Mouse (Mus musculus) forebrain, embryonic 13.5 days (tissue): ENCODE measurements around the gene Kit. TPM values are rescaled to one million over a fixed set of nuclear protein-coding genes. Genes with fewer than 3 reads are reported as not detected.

Source experiments
- ATAC-seq: fragments of 200-750 bp; cut with Nextera tagmentation; 2 replicates; pipeline ENCODE4 v1.8.0; 2017
- H3K27ac ChIP-seq: fragments of 300-500 bp; sonication (generic); 2 replicates; pipeline ENCODE4 v1.5.1; 2015; ENCODE audit warnings: inconsistent platforms, mild to moderate bottlenecking, moderate library complexity
- H3K27me3 ChIP-seq: fragments of 300-500 bp; sonication (generic); 2 replicates; pipeline ENCODE4 v1.6.1; 2015; ENCODE audit warnings: mild to moderate bottlenecking, inconsistent platforms
- H3K36me3 ChIP-seq: fragments of 300-500 bp; sonication (generic); 2 replicates; pipeline ENCODE4 v1.6.1; 2015; ENCODE audit warnings: mild to moderate bottlenecking, inconsistent platforms; ENCODE audit not compliant: poor library complexity, severe bottlenecking
- H3K4me1 ChIP-seq: fragments of 300-500 bp; sonication (generic); 2 replicates; pipeline ENCODE4 v1.6.1; 2015; ENCODE audit warnings: inconsistent platforms
- H3K4me2 ChIP-seq: fragments of 300-500 bp; sonication (generic); 2 replicates; pipeline ENCODE4 v1.6.1; 2015; ENCODE audit warnings: inconsistent platforms, mild to moderate bottlenecking, moderate library complexity
- H3K4me3 ChIP-seq: fragments of 300-500 bp; sonication (generic); 2 replicates; pipeline ENCODE4 v1.5.1; 2015; ENCODE audit warnings: mild to moderate bottlenecking, inconsistent platforms
- H3K9ac ChIP-seq: fragments of 300-500 bp; sonication (generic); 2 replicates; pipeline ENCODE4 v1.6.1; 2015; ENCODE audit warnings: mild to moderate bottlenecking, inconsistent platforms
- H3K9me3 ChIP-seq: fragments of 300-500 bp; sonication (generic); replicated peaks from 2 replicates; pipeline ENCODE4 v1.6.1; 2016; ENCODE audit warnings: inconsistent platforms
- WGBS: fragments of 180-500 bp; shearing (Covaris S2); methylation state at CpG from one replicate; pipeline ENCODE4 v1.1.7; 2015; 5-methylcytosine and 5-hydroxymethylcytosine counted together
- polyA plus RNA-seq: library from polyadenylated mRNA; unstranded; fragments of >200 nt; fragmentation: Nextera tagmentation; extraction: Ambion mirVana; gene quantifications from 2 replicates; pipeline ENCODE4 v1.2.1, GENCODE M21; 2015

Gene Kit
- polyA plus RNA-seq, 1 experiment from 2014 or later: 28.2 TPM

- ATAC-seq: no peak
Measured at GRCm38 (mm10) chr5:75574151-75574851, 415 bp upstream of the Kit start.

GRCm38 (mm10) chr5:75575567-75576515 lies 1.1 kb downstream of the Kit start:
- H3K4me2 ChIP-seq: peak overlapping the region; percentile 97
- H3K27me3 ChIP-seq: peaks cover 42% of the 10 kb centered on the region
- H3K4me1 ChIP-seq: peaks cover 12% of the 10 kb centered on the region
- 1% methylated on average over 50 of the region's 53 CpGs for WGBS
- H3K4me3 ChIP-seq: peak overlapping the region; percentile 67
- H3K9ac ChIP-seq: peak overlapping the region; percentile 78
- peak; percentile 73 for ATAC-seq
- no peaks in the 10 kb centered on the region for H3K36me3 ChIP-seq
- peak overlapping the region; percentile 57; the same call in 1 of the 2 replicates for H3K27ac ChIP-seq
- no peaks in the 10 kb centered on the region for H3K9me3 ChIP-seq

More at GRCm38 (mm10) chr5:75574151-75574851, 415 bp upstream of the Kit start:
- Histone ChIP-seq H3K27ac (no peak overlapping the region), H3K36me3 (no peaks in the 10 kb centered on the region), H3K9ac (peak overlapping the region; percentile 78), H3K4me3 (peak overlapping the region; percentile 67), H3K4me1 (peaks cover 12% of the 10 kb centered on the region), H3K27me3 (peaks cover 35% of the 10 kb centered on the region), H3K9me3 (no peaks in the 10 kb centered on the region), H3K4me2 (peak overlapping the region; percentile 97)
- 3% methylated on average over 27 of the region's 27 CpGs for WGBS

- peak overlapping the region; percentile 67 for H3K4me3 ChIP-seq
- H3K9me3 ChIP-seq: no peaks in the 10 kb centered on the region
- no peak for ATAC-seq
- H3K27ac ChIP-seq: no peak overlapping the region
- H3K9ac ChIP-seq: peak overlapping the region; percentile 78; the same call in 1 of the 2 replicates
- H3K4me1 ChIP-seq: peaks cover 12% of the 10 kb centered on the region
- no peaks in the 10 kb centered on the region for H3K36me3 ChIP-seq
- 15% methylated on average over 6 of the region's 6 CpGs for WGBS
- peak overlapping the region; percentile 97 for H3K4me2 ChIP-seq
- peaks cover 42% of the 10 kb centered on the region for H3K27me3 ChIP-seq
Measured at GRCm38 (mm10) chr5:75576741-75577140, 2.0 kb downstream of the Kit start.

- H3K27me3 ChIP-seq: peaks cover 45% of the 10 kb centered on the region
- no peak overlapping the region for H3K4me2 ChIP-seq
- H3K9me3 ChIP-seq: no peaks in the 10 kb centered on the region
- no peak overlapping the region for H3K9ac ChIP-seq
- H3K27ac ChIP-seq: no peak overlapping the region
- H3K36me3 ChIP-seq: no peaks in the 10 kb centered on the region
- peaks cover 12% of the 10 kb centered on the region for H3K4me1 ChIP-seq
- WGBS: 83% methylated on average over 7 of the region's 7 CpGs
- no peak for ATAC-seq
- H3K4me3 ChIP-seq: no peak overlapping the region
Measured at GRCm38 (mm10) chr5:75578141-75578540, 3.4 kb downstream of the Kit start.

GRCm38 (mm10) chr5:75579244-75579643 lies 4.5 kb downstream of the Kit start:
- H3K9me3 ChIP-seq: no peaks in the 10 kb centered on the region
- WGBS: 86% methylated on average over 5 of the region's 5 CpGs
- H3K27ac ChIP-seq: no peak overlapping the region
- peaks cover 38% of the 10 kb centered on the region for H3K27me3 ChIP-seq
- no peak for ATAC-seq
- H3K4me1 ChIP-seq: peaks cover 12% of the 10 kb centered on the region
- H3K9ac ChIP-seq: no peak overlapping the region
- H3K36me3 ChIP-seq: no peaks in the 10 kb centered on the region
- no peak overlapping the region for H3K4me2 ChIP-seq
- no peak overlapping the region for H3K4me3 ChIP-seq

- Histone ChIP-seq H3K27me3 (peaks cover 39% of the 10 kb centered on the region), H3K4me3 (no peak overlapping the region)
- ATAC-seq: no peak
Measured at GRCm38 (mm10) chr5:75579646-75580268, 5.0 kb downstream of the Kit start.

GRCm38 (mm10) chr5:75581926-75582325 lies 7.2 kb downstream of the Kit start:
- no peaks in the 10 kb centered on the region for H3K9me3 ChIP-seq
- H3K27ac ChIP-seq: no peak overlapping the region
- H3K4me2 ChIP-seq: no peak overlapping the region
- peaks cover 31% of the 10 kb centered on the region for H3K27me3 ChIP-seq
- 95% methylated on average over 7 of the region's 7 CpGs for WGBS
- H3K4me1 ChIP-seq: peaks cover 3% of the 10 kb centered on the region
- H3K4me3 ChIP-seq: no peak overlapping the region
- ATAC-seq: no peak
- H3K36me3 ChIP-seq: no peaks in the 10 kb centered on the region
- no peak overlapping the region for H3K9ac ChIP-seq

More at GRCm38 (mm10) chr5:75579646-75580268, 5.0 kb downstream of the Kit start:
- H3K4me1 ChIP-seq: peaks cover 12% of the 10 kb centered on the region
- WGBS: 83% methylated on average over 11 of the region's 11 CpGs
- no peak overlapping the region for H3K9ac ChIP-seq
- no peak overlapping the region for H3K4me2 ChIP-seq
- no peaks in the 10 kb centered on the region for H3K9me3 ChIP-seq
- H3K36me3 ChIP-seq: no peaks in the 10 kb centered on the region
- H3K27ac ChIP-seq: no peak overlapping the region

GRCm38 (mm10) chr5:75587781-75588180 lies 13.1 kb downstream of the Kit start:
- Histone ChIP-seq H3K4me2 (no peak overlapping the region), H3K9me3 (no peaks in the 10 kb centered on the region), H3K9ac (no peak overlapping the region), H3K4me1 (peaks cover 21% of the 10 kb centered on the region), H3K36me3 (no peaks in the 10 kb centered on the region), H3K4me3 (no peak overlapping the region), H3K27me3 (peaks cover 44% of the 10 kb centered on the region), H3K27ac (no peak overlapping the region)
- ATAC-seq: no peak
- WGBS: 95% methylated on average over 4 of the region's 4 CpGs

- peaks cover 60% of the 10 kb centered on the region for H3K27me3 ChIP-seq
- peaks cover 25% of the 10 kb centered on the region for H3K4me1 ChIP-seq
- no peaks in the 10 kb centered on the region for H3K36me3 ChIP-seq
- H3K4me2 ChIP-seq: no peak overlapping the region
- ATAC-seq: no peak
- WGBS: 84% methylated on average over 15 of the region's 15 CpGs
- H3K4me3 ChIP-seq: no peak overlapping the region
- no peak overlapping the region for H3K27ac ChIP-seq
- no peak overlapping the region for H3K9ac ChIP-seq
- H3K9me3 ChIP-seq: no peaks in the 10 kb centered on the region
Measured at GRCm38 (mm10) chr5:75589552-75590346, 15.0 kb downstream of the Kit start.

GRCm38 (mm10) chr5:75590961-75591360 lies 16.2 kb downstream of the Kit start:
- Histone ChIP-seq H3K27ac (0 out of 2 replicates have a peak overlapping the region, but pooled peaks have one; percentile 48), H3K4me1 (peaks cover 29% of the 10 kb centered on the region)

GRCm38 (mm10) chr5:75591567-75591966 lies 16.9 kb downstream of the Kit start:
- ATAC-seq: peak; percentile 36; the same call in 1 of the 2 replicates
- H3K4me3 ChIP-seq: no peak overlapping the region
- H3K9me3 ChIP-seq: no peaks in the 10 kb centered on the region
- H3K9ac ChIP-seq: no peak overlapping the region
- no peaks in the 10 kb centered on the region for H3K36me3 ChIP-seq
- H3K27ac ChIP-seq: peak overlapping the region; percentile 48; the same call in 1 of the 2 replicates
- H3K4me2 ChIP-seq: peak overlapping the region; percentile 4; the same call in 1 of the 2 replicates
- peaks cover 69% of the 10 kb centered on the region for H3K27me3 ChIP-seq
- 47% methylated on average over 11 of the region's 11 CpGs for WGBS
- H3K4me1 ChIP-seq: peaks cover 34% of the 10 kb centered on the region

More at GRCm38 (mm10) chr5:75590961-75591360, 16.2 kb downstream of the Kit start:
- H3K4me3 ChIP-seq: no peak overlapping the region
- 9% methylated on average over 6 of the region's 6 CpGs for WGBS
- no peaks in the 10 kb centered on the region for H3K36me3 ChIP-seq
- no peaks in the 10 kb centered on the region for H3K9me3 ChIP-seq
- H3K27me3 ChIP-seq: peaks cover 67% of the 10 kb centered on the region
- 0 out of 2 replicates have a peak, but pooled peaks have one; percentile 9 for ATAC-seq
- no peak overlapping the region for H3K9ac ChIP-seq
- H3K4me2 ChIP-seq: 0 out of 2 replicates have a peak overlapping the region, but pooled peaks have one; percentile 4
